Mouse (Mus musculus) thymus, adult 2 months (tissue): ENCODE measurements around the gene Olfr571. TPM values are rescaled to one million over a fixed set of nuclear protein-coding genes. Genes with fewer than 3 reads are reported as not detected.

ENCODE experiments used
- DNase-seq: peaks from one replicate; pipeline ENCODE4 v3.0.0; 2021
- H3K27ac ChIP-seq: fragments of 200-500 bp; 2 replicates; pipeline ENCODE4 v1.5.1; 2012; ENCODE audit warnings: low read length, control low read depth; ENCODE audit not compliant: control insufficient read depth, insufficient read depth
- H3K27me3 ChIP-seq: fragments of 200-500 bp; 2 replicates; pipeline ENCODE4 v1.6.1; 2012; ENCODE audit warnings: mild to moderate bottlenecking, low read length, moderate library complexity, mixed read lengths; ENCODE audit not compliant: control insufficient read depth, insufficient read depth
- H3K36me3 ChIP-seq: fragments of 200-500 bp; 2 replicates; pipeline ENCODE4 v1.6.1; 2012; ENCODE audit warnings: mild to moderate bottlenecking, low read length, moderate library complexity; ENCODE audit not compliant: control insufficient read depth, insufficient read depth
- H3K4me1 ChIP-seq: fragments of 200-500 bp; replicated peaks from 2 replicates; pipeline ENCODE4 v1.6.1; 2012; ENCODE audit warnings: low read length; ENCODE audit not compliant: control insufficient read depth, insufficient read depth
- H3K4me3 ChIP-seq: fragments of 200-500 bp; 2 replicates; pipeline ENCODE4 v1.5.1; 2012; ENCODE audit warnings: mild to moderate bottlenecking, low read length, control low read depth, moderate library complexity; ENCODE audit not compliant: control insufficient read depth, insufficient read depth
- CTCF ChIP-seq: fragments of 200-500 bp; IDR thresholded peaks from 2 replicates; pipeline ENCODE4 v1.5.1; 2012; ENCODE audit warnings: mild to moderate bottlenecking, control low read depth, low read length, moderate library complexity, borderline replicate concordance; ENCODE audit not compliant: control insufficient read depth, poor library complexity, insufficient read depth; ENCODE audit errors: extremely low read depth
- POLR2A ChIP-seq: fragments of 200-500 bp; IDR thresholded peaks from 2 replicates; pipeline ENCODE4 v1.6.1; 2012; ENCODE audit warnings: mild to moderate bottlenecking, low read length, control low read depth, moderate library complexity; ENCODE audit not compliant: control insufficient read depth, poor library complexity, insufficient read depth; ENCODE audit errors: extremely low read depth
- WGBS: fragments of 180-500 bp; shearing (Covaris S2); methylation state at CpG from one replicate; pipeline ENCODE4 v1.1.7; 2018; 5-methylcytosine and 5-hydroxymethylcytosine counted together
- polyA plus RNA-seq: library from polyadenylated mRNA; depleted of rRNA; stranded (reverse); fragments of >200 nt; gene quantifications from 2 replicates; pipeline ENCODE4 v1.2.3, GENCODE M21; 2012

Gene Olfr571
- polyA plus RNA-seq, 1 experiment = not detected

DNA sequence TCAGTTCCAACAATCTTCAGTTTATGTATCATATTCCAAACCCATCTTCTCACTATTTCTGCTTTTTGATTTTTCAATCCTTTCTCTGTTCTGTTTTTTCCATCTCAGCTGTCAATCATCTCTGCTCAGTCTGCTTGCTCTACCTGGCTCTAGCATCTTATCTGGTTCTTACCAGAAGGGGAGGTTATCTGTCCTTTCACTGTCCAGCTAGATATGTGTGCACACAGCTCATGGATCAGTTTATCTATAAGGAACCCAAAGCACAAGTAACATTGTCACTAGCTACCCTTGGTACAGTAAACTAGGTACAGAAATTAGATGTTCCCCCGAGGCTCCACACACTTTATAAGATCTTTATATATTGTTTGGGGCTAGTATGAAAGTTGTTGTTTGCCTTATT is 26.1 kb upstream of the Olfr571 start:
- no peaks in the 10 kb centered on the region for H3K4me1 ChIP-seq
- TF ChIP-seq CTCF = no peak
- TF ChIP-seq POLR2A = no peak
- no peaks in the 10 kb centered on the region for H3K27me3 ChIP-seq
- no peaks in the 10 kb centered on the region for H3K36me3 ChIP-seq
- H3K27ac ChIP-seq = no peak overlapping the region
- DNase-seq = no peak
- 94% methylated on average over 1 of the region's 1 CpGs for WGBS
- no peak overlapping the region for H3K4me3 ChIP-seq

- no peaks in the 10 kb centered on the region for H3K36me3 ChIP-seq
- 93% methylated on average over 2 of the region's 2 CpGs for WGBS
- no peaks in the 10 kb centered on the region for H3K27me3 ChIP-seq
- DNase-seq = no peak
- no peaks in the 10 kb centered on the region for H3K4me1 ChIP-seq
- no peak within 1 kb of the TSS for H3K27ac ChIP-seq
- no peak for TF ChIP-seq POLR2A
- H3K4me3 ChIP-seq = no peak within 1 kb of the TSS
Observed at GRCm38 (mm10) chr7:102942475-102942874, 25.1 kb upstream of the Olfr571 start, which contains the start of gene Olfr573-ps1. TSS of gene Olfr573-ps1 (minus strand) at chr7:102942575.

- H3K4me3 ChIP-seq = no peak overlapping the region
- 25% methylated on average over 3 of the region's 3 CpGs for whole genome bisulfite sequencing
- TF ChIP-seq POLR2A (no peak), CTCF (no peak)
Observed at GRCm38 (mm10) chr7:102927105-102927504, 9.8 kb upstream of the Olfr571 start.

GRCm38 (mm10) chr7:102924109-102924508 is 6.8 kb upstream of the Olfr571 start, which contains the start of gene Olfr572:
TSS of gene Olfr572 (plus strand) at chr7:102924409.
- no peak for DNase-seq
- Histone ChIP-seq H3K4me1 (no peaks in the 10 kb centered on the region), H3K27ac (no peak within 1 kb of the TSS), H3K4me3 (no peak within 1 kb of the TSS), H3K36me3 (no peaks in the 10 kb centered on the region), H3K27me3 (no peaks in the 10 kb centered on the region)
- TF ChIP-seq CTCF = no peak
- no peak for TF ChIP-seq POLR2A
- WGBS = 69% methylated on average over 1 of the region's 1 CpGs

More at GRCm38 (mm10) chr7:102927105-102927504, 9.8 kb upstream of the Olfr571 start:
- no peaks in the 10 kb centered on the region for H3K27me3 ChIP-seq
- H3K36me3 ChIP-seq = no peaks in the 10 kb centered on the region
- H3K4me1 ChIP-seq = no peaks in the 10 kb centered on the region
- DNase-seq = no peak
- no peak overlapping the region for H3K27ac ChIP-seq

DNA sequence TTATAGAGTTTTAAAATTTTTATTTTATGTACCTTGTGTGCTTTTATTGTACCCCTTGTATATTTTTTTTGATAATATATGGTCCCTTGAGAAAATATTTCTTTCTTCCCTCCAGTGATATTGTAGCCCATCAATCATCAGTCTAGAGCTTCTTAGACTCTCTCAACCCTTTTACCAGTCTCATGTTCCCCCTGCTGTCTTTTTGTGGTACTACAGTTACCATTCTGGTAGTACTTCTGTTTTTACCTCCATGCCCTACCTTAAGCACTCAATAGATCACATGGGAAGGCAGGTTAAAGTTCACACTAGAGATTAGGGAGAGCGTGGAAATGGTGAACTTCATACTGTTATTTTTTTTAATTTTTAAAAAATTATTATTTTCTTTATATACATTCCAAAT is 2.3 kb upstream of the Olfr571 start:
- TF ChIP-seq POLR2A (no peak), CTCF (no peak)
- no peak for DNase-seq
- Histone ChIP-seq H3K4me3 (no peak overlapping the region), H3K4me1 (no peaks in the 10 kb centered on the region), H3K27me3 (no peaks in the 10 kb centered on the region), H3K27ac (no peak overlapping the region), H3K36me3 (no peaks in the 10 kb centered on the region)
- WGBS = 13% methylated on average over 1 of the region's 1 CpGs

- Histone ChIP-seq H3K27me3 (no peaks in the 10 kb centered on the region), H3K4me1 (no peaks in the 10 kb centered on the region), H3K4me3 (no peak overlapping the region), H3K36me3 (no peaks in the 10 kb centered on the region), H3K27ac (no peak overlapping the region)
- WGBS = 87% methylated on average over 5 of the region's 5 CpGs
- TF ChIP-seq CTCF (no peak), POLR2A (no peak)
- DNase-seq = no peak
Observed at GRCm38 (mm10) chr7:102916405-102916804, 931 bp downstream of the Olfr571 start.

DNA sequence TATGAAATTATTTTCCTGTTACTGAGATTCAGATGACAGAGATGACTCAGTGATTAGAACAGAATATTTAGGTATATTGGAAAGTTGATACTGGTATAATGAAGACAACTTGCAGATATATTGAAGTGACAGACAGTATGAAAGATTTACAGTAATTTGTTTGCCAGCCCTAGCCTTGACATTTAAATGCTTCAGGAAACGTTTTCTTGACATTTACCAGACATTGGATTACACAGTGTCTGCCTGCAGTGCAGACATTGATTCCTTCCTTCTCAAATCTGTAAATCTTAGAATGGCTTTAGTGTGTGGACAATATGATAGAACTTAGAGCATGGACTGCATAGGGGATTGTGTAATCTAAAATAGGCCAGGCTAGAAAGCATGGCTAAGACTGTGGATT is 2.1 kb downstream of the Olfr571 start:
- Histone ChIP-seq H3K27ac (no peak overlapping the region), H3K4me1 (no peaks in the 10 kb centered on the region), H3K4me3 (no peak overlapping the region), H3K36me3 (no peaks in the 10 kb centered on the region), H3K27me3 (no peaks in the 10 kb centered on the region)
- TF ChIP-seq CTCF = no peak
- no peak for DNase-seq
- WGBS = 19% methylated on average over 1 of the region's 1 CpGs
